ENCODE assay signal across 8 mouse cellular contexts in genomic region chr9:107550491-107551116, GRCm38 (mm10). TPM values are rescaled to one million over a fixed set of nuclear protein-coding genes. Genes with fewer than 3 reads are reported as not detected.
DNase-seq lines count a peak whose midpoint lies in the region; ATAC-seq lines count a peak whose summit lies in the region.

No protein-coding gene starts in this region.

- peaks cover 78% of the 10 kb centered on the region for H3K4me1 ChIP-seq in megakaryocyte, embryonic 14.5 days
- peaks cover 31% of the 10 kb centered on the region for H3K4me1 ChIP-seq in hindbrain, embryonic 16.5 days (ENCODE audit: control insufficient read depth, insufficient read depth, low read depth, low read length)
- H3K4me1 ChIP-seq in liver, embryonic 13.5 days (replicated peaks) = peaks cover 69% of the 10 kb centered on the region
- peaks cover 55% of the 10 kb centered on the region for H3K4me1 ChIP-seq in stomach, embryonic 15.5 days

- H3K27me3 ChIP-seq in megakaryocyte, embryonic 14.5 days (replicated peaks) = peaks cover 8% of the 10 kb centered on the region
- H3K27me3 ChIP-seq in hindbrain, embryonic 16.5 days (replicated peaks; ENCODE audit: control insufficient read depth, insufficient read depth, low read length) = peaks cover 24% of the 10 kb centered on the region
- peaks cover 44% of the 10 kb centered on the region for H3K27me3 ChIP-seq in liver, embryonic 13.5 days
- no peaks in the 10 kb centered on the region for H3K27me3 ChIP-seq in stomach, embryonic 15.5 days (replicated peaks)

- WGBS in hindbrain, embryonic 16.5 days = 33% methylated on average over 23 of the region's 23 CpGs
- 36% methylated on average over 23 of the region's 23 CpGs for WGBS in liver, embryonic 13.5 days (ENCODE audit: insufficient replicate concordance)
- 38% methylated on average over 23 of the region's 23 CpGs for WGBS in stomach, embryonic 15.5 days

- H3K36me3 ChIP-seq in megakaryocyte, embryonic 14.5 days (replicated peaks; ENCODE audit: low read length) = peaks cover 6% of the 10 kb centered on the region
- no peaks in the 10 kb centered on the region for H3K36me3 ChIP-seq in hindbrain, embryonic 16.5 days (ENCODE audit: control insufficient read depth, insufficient read depth, low read length)
- H3K36me3 ChIP-seq in liver, embryonic 13.5 days = no peaks in the 10 kb centered on the region
- no peaks in the 10 kb centered on the region for H3K36me3 ChIP-seq in stomach, embryonic 15.5 days

- no peaks in the 10 kb centered on the region for H3K9me3 ChIP-seq in megakaryocyte, embryonic 14.5 days
- H3K9me3 ChIP-seq in hindbrain, embryonic 16.5 days (ENCODE audit: control insufficient read depth, low read length) = no peaks in the 10 kb centered on the region
- no peaks in the 10 kb centered on the region for H3K9me3 ChIP-seq in liver, embryonic 13.5 days (replicated peaks)
- H3K9me3 ChIP-seq in stomach, embryonic 15.5 days = no peaks in the 10 kb centered on the region

- ATAC-seq in megakaryocyte, adult 5-6 weeks (ENCODE audit: poor library complexity, severe bottlenecking) = no peak
- no peak for ATAC-seq in hindbrain, embryonic 16.5 days
- no peak for ATAC-seq in liver, embryonic 13.5 days (ENCODE audit: low read depth)
- no peak for ATAC-seq in stomach, embryonic 15.5 days (ENCODE audit: insufficient read depth, low FRiP score, low read depth)

- no peak overlapping the region for H3K27ac ChIP-seq in hindbrain, embryonic 16.5 days (ENCODE audit: low read depth, low read length)
- no peak overlapping the region for H3K27ac ChIP-seq in liver, embryonic 13.5 days
- H3K27ac ChIP-seq in stomach, embryonic 15.5 days = peak overlapping the region; percentile 82; the same call in 1 of the 2 replicates

- DNase-seq in liver, embryonic 13.5 days = no peak
- no peak for DNase-seq in right cerebral cortex, postnatal 10 days (ENCODE audit: low spot score in 2 of 2)
- DNase-seq in adrenal gland, postnatal 14 days = no peak
- no peak for DNase-seq in frontal cortex, adult 2 months (ENCODE audit: extremely low spot score in 1 of 2, low spot score in 1 of 2)

- H3K4me2 ChIP-seq in hindbrain, embryonic 16.5 days (ENCODE audit: low read length) = peak overlapping the region; percentile 73
- peak overlapping the region; percentile 96 for H3K4me2 ChIP-seq in liver, embryonic 13.5 days
- H3K4me2 ChIP-seq in stomach, embryonic 15.5 days = peak overlapping the region; percentile 95

- no peak overlapping the region for H3K9ac ChIP-seq in hindbrain, embryonic 16.5 days (ENCODE audit: low read depth, low read length)
- peak overlapping the region; percentile 76 for H3K9ac ChIP-seq in liver, embryonic 13.5 days
- H3K9ac ChIP-seq in stomach, embryonic 15.5 days = peak overlapping the region; percentile 57; the same call in 1 of the 2 replicates

- peak overlapping the region; percentile 96 for H3K4me3 ChIP-seq in megakaryocyte, embryonic 14.5 days (replicated peaks)
- H3K4me3 ChIP-seq in hindbrain, embryonic 16.5 days (ENCODE audit: low read length) = peak overlapping the region; percentile 43; the same call in 1 of the 2 replicates
- peak overlapping the region; percentile 61 for H3K4me3 ChIP-seq in liver, embryonic 13.5 days (replicated peaks)
- H3K4me3 ChIP-seq in stomach, embryonic 15.5 days (replicated peaks) = peak overlapping the region; percentile 55

RNA-seq across cellular contexts. Expression of gene Rassf1, which starts 0.8 kb away (rescaled TPM):
- 10.3 and 12.6 TPM in 2 replicates for polyA plus RNA-seq in megakaryocyte, embryonic 14.5 days (2012; ENCODE audit: insufficient read depth, low replicate concordance)
- 34.3 and 37.7 TPM in 2 replicates for total RNA-seq in megakaryocyte, adult 5-6 weeks (2015)
- 46.7 and 57.3 TPM in 2 replicates for total RNA-seq in megakaryocyte, adult 5-6 weeks (2017)
- polyA plus RNA-seq in hindbrain, embryonic 16.5 days (2015; fragmentation: Nextera tagmentation; extraction: Ambion mirVana) = 45.8 and 46.6 TPM in 2 replicates
- polyA plus RNA-seq in liver, embryonic 13.5 days (2015; fragmentation: Nextera tagmentation; extraction: Ambion mirVana) = 17.5 and 18.2 TPM in 2 replicates
- 53.9 and 58.0 TPM in 2 replicates for polyA plus RNA-seq in stomach, embryonic 15.5 days (2015; fragmentation: Nextera tagmentation; extraction: Ambion mirVana)
- 22.9 and 26.2 TPM in 2 replicates for total RNA-seq in adrenal gland, postnatal 14 days (2021)
- 25.0 and 25.2 TPM in 2 replicates for polyA plus RNA-seq in frontal cortex, adult 2 months (2012; rRNA removed)

RNA-seq across cellular contexts. Expression of gene Zmynd10, which starts 3.5 kb away (rescaled TPM):
- polyA plus RNA-seq in megakaryocyte, embryonic 14.5 days (2012; ENCODE audit: insufficient read depth, low replicate concordance) = 0.68 TPM in 1 of 2 replicates, not detected in the other
- total RNA-seq in megakaryocyte, adult 5-6 weeks (2015) = not detected in 2 replicates
- not detected in 2 replicates for total RNA-seq in megakaryocyte, adult 5-6 weeks (2017)
- polyA plus RNA-seq in hindbrain, embryonic 16.5 days (2015; fragmentation: Nextera tagmentation; extraction: Ambion mirVana) = 3.3 and 4.4 TPM in 2 replicates
- 0.21 TPM in 1 of 2 replicates, not detected in the other for polyA plus RNA-seq in liver, embryonic 13.5 days (2015; fragmentation: Nextera tagmentation; extraction: Ambion mirVana)
- polyA plus RNA-seq in stomach, embryonic 15.5 days (2015; fragmentation: Nextera tagmentation; extraction: Ambion mirVana) = 0.63 and 0.94 TPM in 2 replicates
- 0.19 and 0.38 TPM in 2 replicates for total RNA-seq in adrenal gland, postnatal 14 days (2021)
- 6.1 and 7.8 TPM in 2 replicates for polyA plus RNA-seq in frontal cortex, adult 2 months (2012; rRNA removed)

RNA-seq across cellular contexts. Expression of gene Nprl2, which starts 8.6 kb away (rescaled TPM):
- polyA plus RNA-seq in megakaryocyte, embryonic 14.5 days (2012; ENCODE audit: insufficient read depth, low replicate concordance) = 0.37 TPM in 1 of 2 replicates, not detected in the other
- 8.3 and 12.5 TPM in 2 replicates for total RNA-seq in megakaryocyte, adult 5-6 weeks (2015)
- 15.7 and 18.9 TPM in 2 replicates for total RNA-seq in megakaryocyte, adult 5-6 weeks (2017)
- polyA plus RNA-seq in hindbrain, embryonic 16.5 days (2015; fragmentation: Nextera tagmentation; extraction: Ambion mirVana) = 75.8 and 78.6 TPM in 2 replicates
- polyA plus RNA-seq in liver, embryonic 13.5 days (2015; fragmentation: Nextera tagmentation; extraction: Ambion mirVana) = 14.3 and 16.0 TPM in 2 replicates
- 39.1 and 39.7 TPM in 2 replicates for polyA plus RNA-seq in stomach, embryonic 15.5 days (2015; fragmentation: Nextera tagmentation; extraction: Ambion mirVana)
- total RNA-seq in adrenal gland, postnatal 14 days (2021) = 21.5 and 22.2 TPM in 2 replicates
- 65.1 and 65.7 TPM in 2 replicates for polyA plus RNA-seq in frontal cortex, adult 2 months (2012; rRNA removed)

RNA-seq across cellular contexts. Expression of gene Cyb561d2, which starts 8.6 kb away (rescaled TPM):
- polyA plus RNA-seq in megakaryocyte, embryonic 14.5 days (2012; ENCODE audit: insufficient read depth, low replicate concordance) = 4.2 and 18.5 TPM in 2 replicates
- 12.8 and 15.5 TPM in 2 replicates for total RNA-seq in megakaryocyte, adult 5-6 weeks (2015)
- 14.2 and 21.7 TPM in 2 replicates for total RNA-seq in megakaryocyte, adult 5-6 weeks (2017)
- 51.4 and 59.0 TPM in 2 replicates for polyA plus RNA-seq in hindbrain, embryonic 16.5 days (2015; fragmentation: Nextera tagmentation; extraction: Ambion mirVana)
- 17.4 and 17.7 TPM in 2 replicates for polyA plus RNA-seq in liver, embryonic 13.5 days (2015; fragmentation: Nextera tagmentation; extraction: Ambion mirVana)
- 26.6 and 31.3 TPM in 2 replicates for polyA plus RNA-seq in stomach, embryonic 15.5 days (2015; fragmentation: Nextera tagmentation; extraction: Ambion mirVana)
- 14.0 and 17.4 TPM in 2 replicates for total RNA-seq in adrenal gland, postnatal 14 days (2021)
- 27.0 and 27.2 TPM in 2 replicates for polyA plus RNA-seq in frontal cortex, adult 2 months (2012; rRNA removed)

RNA-seq across cellular contexts. Expression of gene Tusc2, which starts 12.5 kb away (rescaled TPM):
- 23.3 and 103 TPM in 2 replicates for polyA plus RNA-seq in megakaryocyte, embryonic 14.5 days (2012; ENCODE audit: insufficient read depth, low replicate concordance)
- 12.2 and 12.4 TPM in 2 replicates for total RNA-seq in megakaryocyte, adult 5-6 weeks (2015)
- total RNA-seq in megakaryocyte, adult 5-6 weeks (2017) = 8.9 and 10.8 TPM in 2 replicates
- 125 and 134 TPM in 2 replicates for polyA plus RNA-seq in hindbrain, embryonic 16.5 days (2015; fragmentation: Nextera tagmentation; extraction: Ambion mirVana)
- 40.1 and 44.6 TPM in 2 replicates for polyA plus RNA-seq in liver, embryonic 13.5 days (2015; fragmentation: Nextera tagmentation; extraction: Ambion mirVana)
- 42.6 and 46.1 TPM in 2 replicates for polyA plus RNA-seq in stomach, embryonic 15.5 days (2015; fragmentation: Nextera tagmentation; extraction: Ambion mirVana)
- 32.7 and 37.9 TPM in 2 replicates for total RNA-seq in adrenal gland, postnatal 14 days (2021)
- 120 and 133 TPM in 2 replicates for polyA plus RNA-seq in frontal cortex, adult 2 months (2012; rRNA removed)

Comparison
In these comparisons a context has a peak if more than half of its experiments do, and no peak if none do; other contexts are left out.
1. H3K4me3 ChIP-seq: peak in every context shown above with its lines; median percentile 96 in megakaryocyte, embryonic 14.5 days; 61 in liver, embryonic 13.5 days; 55 in stomach, embryonic 15.5 days; 43 in hindbrain, embryonic 16.5 days.